Mouse (Mus musculus) heart, adult 2 months (tissue): Measurements from ENCODE around the gene Plcb3. TPM values are rescaled to one million over a fixed set of nuclear protein-coding genes. Genes with fewer than 3 reads are reported as not detected.
"Not testable (repeated sequence)": the region's sequence is repeated elsewhere in the genome, so short reads cannot be mapped to it uniquely, and the experiment has no call there.

ENCODE experiments used
- DNase-seq, 2 experiments: peaks; one replicate each; pipeline ENCODE4 v3.0.0; 2021
- H3K27ac ChIP-seq: fragments of 200-600 bp; 2 replicates; pipeline ENCODE4 v1.8.1; 2022
- H3K27me3 ChIP-seq: fragments of 200-500 bp; 2 replicates; pipeline ENCODE4 v1.6.1; 2012; ENCODE audit warnings: mild to moderate bottlenecking, low read length, inconsistent platforms, mixed read lengths; ENCODE audit not compliant: control insufficient read depth, insufficient read depth
- H3K36me3 ChIP-seq: fragments of 200-500 bp; 2 replicates; pipeline ENCODE4 v1.6.1; 2012; ENCODE audit warnings: low read length, inconsistent platforms; ENCODE audit not compliant: control insufficient read depth, insufficient read depth
- H3K4me1 ChIP-seq: fragments of 200-500 bp; 2 replicates; pipeline ENCODE4 v1.6.1; 2011; ENCODE audit warnings: low read length; ENCODE audit not compliant: control insufficient read depth, insufficient read depth
- H3K4me3 ChIP-seq: fragments of 200-600 bp; 2 replicates; pipeline ENCODE4 v1.8.1; 2022
- H3K79me2 ChIP-seq: fragments of 200-500 bp; replicated peaks from 2 replicates; pipeline ENCODE4 v1.6.1; 2012; ENCODE audit warnings: mild to moderate bottlenecking, inconsistent platforms, low read length, moderate library complexity, mixed read lengths; ENCODE audit not compliant: control insufficient read depth, insufficient read depth
- H3K9ac ChIP-seq: fragments of 200-500 bp; 2 replicates; pipeline ENCODE4 v1.6.1; 2012; ENCODE audit warnings: low read depth, mild to moderate bottlenecking, control low read depth, inconsistent platforms, low read length, mixed read lengths
- CTCF ChIP-seq: fragments of 200-600 bp; IDR thresholded peaks from 2 replicates; pipeline ENCODE4 v1.8.1; 2022; ENCODE audit warnings: antibody characterized with exemption, mild to moderate bottlenecking, moderate library complexity
- EP300 ChIP-seq: fragments of 200-500 bp; IDR thresholded peaks from 2 replicates; pipeline ENCODE4 v1.6.1; 2011; ENCODE audit warnings: low read depth, low read length, control low read depth; ENCODE audit not compliant: insufficient read depth
- POLR2A ChIP-seq: fragments of 200-500 bp; IDR thresholded peaks from 2 replicates; pipeline ENCODE4 v1.6.1; 2011; ENCODE audit warnings: mild to moderate bottlenecking, low read depth, low read length, control low read depth; ENCODE audit not compliant: insufficient read depth
- WGBS: fragments of 180-500 bp; shearing (Covaris S2); methylation state at CpG from one replicate; pipeline ENCODE4 v1.1.7; 2018; 5-methylcytosine and 5-hydroxymethylcytosine counted together
- intact Hi-C: fragments of 180-260 bp; cut with DNase I; formaldehyde crosslinking; loops from one replicate; pipeline ENCODE4 v1.15.1; 2025
- polyA plus RNA-seq: library from polyadenylated mRNA; depleted of rRNA; stranded (reverse); fragments of >200 nt; gene quantifications from 2 replicates; pipeline ENCODE4 v1.2.3, GENCODE M21; 2012
- total RNA-seq, 2 experiments: library from RNA; stranded (reverse); gene quantifications; 2 replicates each; pipeline ENCODE4 v1.2.3; 2021

Gene Plcb3
- total and polyA plus RNA-seq, 3 experiments: 14.6 to 27.5 (median 15.2) TPM

GRCm38 (mm10) chr19:6992011-6992858 lies 16.0 kb upstream of the Plcb3 start, which contains the start of gene Dnajc4:
Gene Dnajc4 (minus strand): TSS chr19:6992572.
- peak; percentile 93 to 97 for DNase-seq
- Histone ChIP-seq H3K4me3 (peak within 1 kb of the TSS; percentile 87), H3K79me2 (no peaks in the 10 kb centered on the region), H3K27me3 (no peaks in the 10 kb centered on the region), H3K27ac (peak within 1 kb of the TSS; percentile 75), H3K36me3 (no peaks in the 10 kb centered on the region), H3K9ac (peak within 1 kb of the TSS; percentile 72), H3K4me1 (peaks cover 14% of the 10 kb centered on the region)
- WGBS: 2% methylated on average over 37 of the region's 37 CpGs
- intact Hi-C loops: no loop called here
- TF ChIP-seq EP300 (peak; percentile 67; the same call in 1 of the 2 replicates), CTCF (peak; percentile 43), POLR2A (peak; percentile 74)

- peaks cover 12% of the 10 kb centered on the region for H3K4me1 ChIP-seq
- intact Hi-C loops: loop anchor here (1.0 kb wide), 1 partner anchor 10 kb away; no protein-coding TSS in a partner anchor
- not testable (repeated sequence) for H3K27me3 ChIP-seq, H3K9ac ChIP-seq, H3K4me3 ChIP-seq, H3K36me3 ChIP-seq, H3K27ac ChIP-seq, H3K79me2 ChIP-seq
- WGBS: 92% methylated on average over 6 of the region's 6 CpGs
- peak in 1 of 2 experiments; percentile 2 for DNase-seq
These were observed 14.9 kb upstream of the Plcb3 start for GRCm38 (mm10) chr19:6991166-6991565.

DNA sequence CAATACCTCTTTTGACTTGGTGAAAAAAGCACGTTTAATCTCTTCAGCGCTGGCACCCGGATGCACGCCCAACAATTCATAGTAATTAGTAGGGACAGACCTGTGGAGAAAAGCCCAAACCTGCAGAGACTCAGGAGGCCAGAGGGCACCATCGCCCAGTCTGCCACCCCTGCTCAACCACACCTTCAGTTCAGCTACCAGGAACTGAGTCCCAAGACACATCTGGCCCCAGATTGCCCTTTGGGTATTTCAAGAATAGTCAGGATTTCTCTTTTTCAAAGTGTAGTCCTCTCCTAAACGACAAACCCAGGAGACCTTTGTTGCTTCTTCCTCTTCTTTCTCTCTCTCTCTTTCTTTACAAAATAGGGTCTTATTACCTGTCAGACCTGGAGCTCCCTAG lies 14.4 kb upstream of the Plcb3 start:
- Histone ChIP-seq H3K4me1 (peaks cover 13% of the 10 kb centered on the region), H3K9ac (no peak overlapping the region)

DNA sequence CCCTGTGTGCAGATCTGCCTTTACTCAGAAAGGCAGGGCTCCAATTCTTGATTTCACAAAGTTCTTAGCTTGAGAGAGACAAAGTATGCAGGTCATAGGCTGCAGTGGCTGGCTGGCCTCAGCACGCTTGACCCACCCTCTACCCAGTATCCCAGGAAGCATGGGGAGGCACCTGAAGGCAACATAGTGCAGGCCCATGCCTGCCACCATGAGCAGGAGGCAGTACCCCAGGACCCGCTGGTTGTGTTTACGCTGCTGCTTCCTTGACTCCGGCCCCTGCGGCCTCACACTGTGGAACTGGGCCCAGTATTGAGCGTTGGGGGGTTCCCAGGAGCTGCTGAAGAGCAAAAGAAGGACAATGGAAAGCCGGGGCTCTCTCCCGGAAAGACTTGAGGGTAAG lies 13.0 kb upstream of the Plcb3 start:
- no peaks in the 10 kb centered on the region for H3K36me3 ChIP-seq
- no peaks in the 10 kb centered on the region for H3K27me3 ChIP-seq
- H3K9ac ChIP-seq: no peak overlapping the region
- intact Hi-C loops: no loop called here
- TF ChIP-seq CTCF (no peak), POLR2A (no peak), EP300 (no peak)
- H3K4me1 ChIP-seq: peaks cover 10% of the 10 kb centered on the region
- no peak overlapping the region for H3K4me3 ChIP-seq
- WGBS: 91% methylated on average over 8 of the region's 8 CpGs
- H3K79me2 ChIP-seq: peaks cover 2% of the 10 kb centered on the region; the same call in 1 of the 2 replicates
- DNase-seq: peak in 1 of 2 experiments; percentile 14
- H3K27ac ChIP-seq: no peak overlapping the region

More for the DNA sequence above, 14.4 kb upstream of the Plcb3 start:
- WGBS: 92% methylated on average over 6 of the region's 6 CpGs
- Histone ChIP-seq H3K36me3 (no peaks in the 10 kb centered on the region), H3K27me3 (no peaks in the 10 kb centered on the region), H3K27ac (no peak overlapping the region), H3K79me2 (peaks cover 2% of the 10 kb centered on the region; the same call in 1 of the 2 replicates), H3K4me3 (no peak overlapping the region)
- TF ChIP-seq EP300 (no peak), POLR2A (no peak), CTCF (no peak)
- intact Hi-C loops: loop anchor here (1.0 kb wide), 1 partner anchor 9 kb away; no protein-coding TSS in a partner anchor
- DNase-seq: peak in 1 of 2 experiments; percentile 2

DNA sequence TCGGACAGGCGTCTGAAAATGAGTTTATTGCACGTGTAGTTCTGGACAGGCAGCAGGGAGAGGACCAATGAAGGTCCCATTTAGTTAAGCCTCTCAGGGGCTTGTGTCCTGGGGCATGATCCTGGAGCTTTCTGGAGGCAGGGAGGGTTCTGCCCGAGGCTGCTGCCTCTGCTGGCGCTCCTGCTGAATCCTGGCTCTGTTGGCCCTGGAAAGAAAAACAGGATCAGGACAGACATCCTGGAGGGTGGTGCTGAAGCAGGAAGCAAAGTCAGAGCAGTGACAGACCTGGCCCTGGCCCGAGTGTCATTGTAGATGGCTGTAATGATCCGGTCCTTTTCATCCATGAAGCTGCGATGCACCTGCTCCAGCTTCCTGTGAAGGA lies 11.6 kb upstream of the Plcb3 start:
- WGBS: 4% methylated on average over 8 of the region's 8 CpGs

More for the DNA sequence above, 11.6 kb upstream of the Plcb3 start:
- intact Hi-C loops: no loop called here
- Histone ChIP-seq H3K9ac (peak overlapping the region; percentile 89), H3K4me1 (peaks cover 8% of the 10 kb centered on the region), H3K27ac (peak overlapping the region; percentile 94), H3K4me3 (peak overlapping the region; percentile 76), H3K36me3 (no peaks in the 10 kb centered on the region), H3K79me2 (peaks cover 2% of the 10 kb centered on the region; the same call in 1 of the 2 replicates), H3K27me3 (no peaks in the 10 kb centered on the region)
- no peak for TF ChIP-seq CTCF
- TF ChIP-seq POLR2A: no peak; the same call in 1 of the 2 replicates
- no peak for TF ChIP-seq EP300
- no peak for DNase-seq
